ENCODE assay signal across 8 mouse cellular contexts in the genomic region with DNA sequence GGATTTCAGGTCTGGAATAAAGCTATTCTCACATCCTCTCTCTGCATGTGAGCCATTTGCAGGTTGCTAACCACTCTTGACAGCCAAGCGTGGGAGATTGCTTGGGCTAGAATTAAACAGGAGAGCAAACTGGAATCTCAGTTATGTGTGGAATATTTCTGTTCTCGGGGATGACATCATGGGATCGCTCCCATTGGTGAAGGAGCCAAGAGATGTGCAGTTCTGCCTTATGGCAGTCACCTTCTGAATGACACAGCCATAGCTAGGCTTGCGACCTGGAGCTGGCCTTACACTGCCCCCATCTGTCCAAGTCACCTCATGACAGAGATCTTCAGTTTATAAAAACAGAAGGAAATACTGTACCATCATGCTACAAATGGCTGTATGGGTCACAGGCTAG.
DNase-seq lines count a peak whose midpoint lies in the region; ATAC-seq lines count a peak whose summit lies in the region.

No protein-coding gene starts in this region.

- H3K36me3 ChIP-seq in limb, embryonic 11.5 days (ENCODE audit: control insufficient read depth, insufficient read depth, low read length): no peaks in the 10 kb centered on the region
- H3K36me3 ChIP-seq in limb, embryonic 10.5 days: no peaks in the 10 kb centered on the region
- H3K36me3 ChIP-seq in kidney, embryonic 15.5 days: no peaks in the 10 kb centered on the region
- H3K36me3 ChIP-seq in limb, embryonic 13.5 days: no peaks in the 10 kb centered on the region

- no peak overlapping the region for H3K4me2 ChIP-seq in limb, embryonic 11.5 days (ENCODE audit: low read depth, severe bottlenecking)
- no peak overlapping the region for H3K4me2 ChIP-seq in kidney, embryonic 15.5 days
- H3K4me2 ChIP-seq in limb, embryonic 13.5 days (replicated peaks): no peak overlapping the region

- no peaks in the 10 kb centered on the region for H3K27me3 ChIP-seq in limb, embryonic 11.5 days (ENCODE audit: control insufficient read depth, insufficient read depth, low read length)
- no peaks in the 10 kb centered on the region for H3K27me3 ChIP-seq in limb, embryonic 10.5 days (ENCODE audit: low read depth, poor library complexity, severe bottlenecking)
- no peaks in the 10 kb centered on the region for H3K27me3 ChIP-seq in kidney, embryonic 15.5 days
- no peaks in the 10 kb centered on the region for H3K27me3 ChIP-seq in limb, embryonic 13.5 days

- H3K27ac ChIP-seq in limb, embryonic 11.5 days (replicated peaks; ENCODE audit: low read depth, low read length): no peak overlapping the region
- no peak overlapping the region for H3K27ac ChIP-seq in limb, embryonic 10.5 days
- no peak overlapping the region for H3K27ac ChIP-seq in kidney, embryonic 15.5 days
- no peak overlapping the region for H3K27ac ChIP-seq in limb, embryonic 13.5 days

- 57% methylated on average over 4 of the region's 4 CpGs for WGBS in limb, embryonic 11.5 days
- 56% methylated on average over 4 of the region's 4 CpGs for WGBS in limb, embryonic 10.5 days
- 49% methylated on average over 4 of the region's 4 CpGs for WGBS in kidney, embryonic 15.5 days
- WGBS in limb, embryonic 13.5 days: 55% methylated on average over 4 of the region's 4 CpGs

- no peak overlapping the region for H3K4me3 ChIP-seq in limb, embryonic 11.5 days (ENCODE audit: low read depth, low read length)
- H3K4me3 ChIP-seq in limb, embryonic 10.5 days: no peak overlapping the region
- H3K4me3 ChIP-seq in kidney, embryonic 15.5 days (replicated peaks): no peak overlapping the region
- no peak overlapping the region for H3K4me3 ChIP-seq in limb, embryonic 13.5 days

- DNase-seq in limb, embryonic 11.5 days (ENCODE audit: low spot score): peak; percentile 39
- no peak for DNase-seq in limb, embryonic 10.5 days (ENCODE audit: low spot score)
- DNase-seq in cerebellum, postnatal 14 days: peak; percentile 87 to 89
- DNase-seq in gastrocnemius, postnatal 10 days: peak; percentile 26
- DNase-seq in retina, postnatal 1 day: peak; percentile 69
- DNase-seq in spleen, postnatal 10 days (ENCODE audit: low spot score in 2 of 2): no peak

- H3K9ac ChIP-seq in limb, embryonic 11.5 days (ENCODE audit: low read length): no peak overlapping the region
- H3K9ac ChIP-seq in kidney, embryonic 15.5 days: no peak overlapping the region
- no peak overlapping the region for H3K9ac ChIP-seq in limb, embryonic 13.5 days

- H3K4me1 ChIP-seq in limb, embryonic 11.5 days (ENCODE audit: control insufficient read depth, insufficient read depth, low read length): no peaks in the 10 kb centered on the region
- no peaks in the 10 kb centered on the region for H3K4me1 ChIP-seq in limb, embryonic 10.5 days
- no peaks in the 10 kb centered on the region for H3K4me1 ChIP-seq in kidney, embryonic 15.5 days
- no peaks in the 10 kb centered on the region for H3K4me1 ChIP-seq in limb, embryonic 13.5 days

- no peak for ATAC-seq in limb, embryonic 11.5 days (ENCODE audit: insufficient number of reproducible peaks, low FRiP score, low TSS enrichment, low read depth)
- ATAC-seq in kidney, embryonic 15.5 days (replicated peaks; ENCODE audit: low FRiP score): peak; percentile 77
- peak; percentile 61; the same call in 1 of the 2 replicates for ATAC-seq in limb, embryonic 13.5 days (ENCODE audit: low FRiP score, low read depth)

- H3K9me3 ChIP-seq in limb, embryonic 11.5 days (ENCODE audit: control insufficient read depth, low read length): no peaks in the 10 kb centered on the region
- no peaks in the 10 kb centered on the region for H3K9me3 ChIP-seq in limb, embryonic 10.5 days (replicated peaks)
- no peaks in the 10 kb centered on the region for H3K9me3 ChIP-seq in kidney, embryonic 15.5 days (replicated peaks)
- no peaks in the 10 kb centered on the region for H3K9me3 ChIP-seq in limb, embryonic 13.5 days

Comparison
In these comparisons a context has a peak if more than half of its experiments do, and no peak if none do; other contexts are left out.
1. DNase-seq: peak in limb, embryonic 11.5 days (single experiment), cerebellum, postnatal 14 days (2 of 2), gastrocnemius, postnatal 10 days (single experiment) and retina, postnatal 1 day (single experiment); none in limb, embryonic 10.5 days (single experiment) and spleen, postnatal 10 days (0 of 2).